Mouse (Mus musculus) embryonic fibroblast, embryonic 13.5 days (primary cell): ENCODE results near the gene Slc4a2. TPM values are rescaled to one million over a fixed set of nuclear protein-coding genes. Genes with fewer than 3 reads are reported as not detected.
A peak's percentile ranks its signal among the peaks of the same experiment; 100 is the strongest.

ENCODE experiments used
- H3K27ac ChIP-seq: 2 replicates; pipeline ENCODE4 v1.5.1; 2012; ENCODE audit warnings: low read length, control low read depth, inconsistent platforms; ENCODE audit not compliant: insufficient read depth
- H3K4me1 ChIP-seq: 2 replicates; pipeline ENCODE4 v1.6.1; 2011; ENCODE audit warnings: low read length; ENCODE audit not compliant: control insufficient read depth, insufficient read depth
- H3K4me3 ChIP-seq: 2 replicates; pipeline ENCODE4 v1.5.1; 2011; ENCODE audit warnings: mild to moderate bottlenecking, control low read depth, low read length; ENCODE audit not compliant: insufficient read depth
- CTCF ChIP-seq: IDR thresholded peaks from 2 replicates; pipeline ENCODE4 v1.5.1; 2011; ENCODE audit warnings: mild to moderate bottlenecking, control low read depth, low read length, moderate library complexity, borderline replicate concordance; ENCODE audit not compliant: insufficient read depth
- POLR2A ChIP-seq: IDR thresholded peaks from 2 replicates; pipeline ENCODE4 v1.6.1; 2011; ENCODE audit warnings: low read depth, mild to moderate bottlenecking, control low read depth, low read length, moderate library complexity
- polyA plus RNA-seq: library from polyadenylated mRNA; stranded (reverse); fragments of >200 nt; gene quantifications from 2 replicates; pipeline ENCODE4 v1.2.4, GENCODE M21; 2011; ENCODE audit warnings: low read depth; ENCODE audit not compliant: missing spikeins, insufficient read length

The Slc4a2 gene
- polyA plus RNA-seq, 1 experiment, result 59.0 TPM

- H3K4me1 ChIP-seq, result no peaks in the 10 kb centered on the region
- H3K27ac ChIP-seq, result no peak overlapping the region
- no peak overlapping the region for H3K4me3 ChIP-seq
- TF ChIP-seq CTCF, result no peak
- no peak for TF ChIP-seq POLR2A
These were observed 38.3 kb upstream of the Slc4a2 start for GRCm38 (mm10) chr5:24385374-24385773.

- no peaks in the 10 kb centered on the region for H3K4me1 ChIP-seq
- H3K27ac ChIP-seq, result no peak overlapping the region
- TF ChIP-seq POLR2A, result no peak
- no peak for TF ChIP-seq CTCF
- H3K4me3 ChIP-seq, result no peak overlapping the region
These were observed 37.6 kb upstream of the Slc4a2 start for GRCm38 (mm10) chr5:24385887-24386550.

- Histone ChIP-seq H3K27ac (no peak overlapping the region), H3K4me3 (peak overlapping the region; percentile 21; the same call in 1 of the 2 replicates), H3K4me1 (no peaks in the 10 kb centered on the region)
- TF ChIP-seq POLR2A (no peak), CTCF (peak; percentile 41; the same call in 1 of the 2 replicates)
These were observed 36.1 kb upstream of the Slc4a2 start for GRCm38 (mm10) chr5:24387264-24388241.

- TF ChIP-seq POLR2A (no peak), CTCF (no peak)
- Histone ChIP-seq H3K4me1 (no peaks in the 10 kb centered on the region), H3K4me3 (peak overlapping the region; percentile 21; the same call in 1 of the 2 replicates), H3K27ac (no peak overlapping the region)
These were observed 35.3 kb upstream of the Slc4a2 start for GRCm38 (mm10) chr5:24388246-24388915.

- H3K4me1 ChIP-seq, result no peaks in the 10 kb centered on the region
- TF ChIP-seq POLR2A (no peak), CTCF (no peak)
- no peak overlapping the region for H3K27ac ChIP-seq
- no peak overlapping the region for H3K4me3 ChIP-seq
These were observed 34.5 kb upstream of the Slc4a2 start for GRCm38 (mm10) chr5:24389011-24389657.

- Histone ChIP-seq H3K4me3 (no peak overlapping the region), H3K4me1 (no peaks in the 10 kb centered on the region), H3K27ac (no peak overlapping the region)
- TF ChIP-seq CTCF, result no peak
- TF ChIP-seq POLR2A, result no peak
These were observed 34.0 kb upstream of the Slc4a2 start for GRCm38 (mm10) chr5:24389658-24390020.

GRCm38 (mm10) chr5:24391864-24392263, 31.8 kb upstream of the Slc4a2 start, which contains the start of gene Atg9b:
Gene Atg9b (minus strand): TSS chr5:24392143.
- TF ChIP-seq POLR2A, result no peak
- no peak within 1 kb of the TSS for H3K27ac ChIP-seq
- H3K4me1 ChIP-seq, result no peaks in the 10 kb centered on the region
- H3K4me3 ChIP-seq, result no peak within 1 kb of the TSS

GRCm38 (mm10) chr5:24392724-24393123, 30.9 kb upstream of the Slc4a2 start:
- Histone ChIP-seq H3K27ac (no peak overlapping the region), H3K4me3 (no peak overlapping the region), H3K4me1 (no peaks in the 10 kb centered on the region)
- TF ChIP-seq POLR2A (no peak), CTCF (no peak)

GRCm38 (mm10) chr5:24393392-24393997, 30.1 kb upstream of the Slc4a2 start, which contains the start of gene Abcb8:
Gene Abcb8 (plus strand): TSS chr5:24393663.
- Histone ChIP-seq H3K4me3 (peak within 1 kb of the TSS; percentile 49), H3K27ac (peak within 1 kb of the TSS; percentile 58), H3K4me1 (no peaks in the 10 kb centered on the region)
- TF ChIP-seq CTCF (peak; percentile 57; the same call in 1 of the 2 replicates), POLR2A (no peak)
